9 mouse cellular contexts compared by ENCODE assay signal in the genomic region with DNA sequence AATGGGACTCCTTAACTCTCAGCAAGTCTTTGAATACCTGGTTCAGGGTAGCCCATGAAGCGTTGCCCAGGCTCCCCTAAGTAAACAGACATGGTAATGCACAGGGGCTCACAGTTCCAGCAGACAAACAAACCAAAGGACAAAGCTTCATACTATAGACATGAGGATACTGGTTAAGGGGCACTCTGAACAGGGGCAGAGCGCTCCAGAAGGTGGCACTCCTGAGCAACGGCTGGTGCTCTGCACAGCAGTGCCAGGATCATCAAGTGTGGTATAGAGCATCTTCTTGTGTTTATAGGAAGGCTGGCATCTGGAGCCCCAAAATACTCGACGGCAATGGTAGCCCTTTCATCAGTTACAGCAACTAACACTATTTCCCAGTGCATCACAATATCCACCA. TPM values are rescaled to one million over a fixed set of nuclear protein-coding genes. Genes with fewer than 3 reads are reported as not detected.
DNase-seq lines count a peak whose midpoint lies in the region; ATAC-seq and TF ChIP-seq lines count a peak whose summit lies in the region.
"Had no signal": no experiment of that assay in that cellular context is flagged by ENCODE, and none has a peak within 500 bp of the region (broad histone marks: within the 10 kb centered on the region; RNA-seq: fewer than 3 reads in every experiment).

No protein-coding gene starts in this region.

- no peaks in the 10 kb centered on the region for H3K27me3 ChIP-seq in intestine, postnatal 0 days (replicated peaks; ENCODE audit: control insufficient read depth, insufficient read depth, low read length)
- no peaks in the 10 kb centered on the region for H3K27me3 ChIP-seq in intestine, embryonic 16.5 days (replicated peaks; ENCODE audit: control insufficient read depth, insufficient read depth, low read length)
- H3K27me3 ChIP-seq in intestine, embryonic 15.5 days (replicated peaks): no peaks in the 10 kb centered on the region
- H3K27me3 ChIP-seq: embryonic facial prominence, embryonic 13.5 days had no signal

- no peaks in the 10 kb centered on the region for H3K4me1 ChIP-seq in intestine, postnatal 0 days (replicated peaks; ENCODE audit: control insufficient read depth, insufficient read depth, low read length)
- H3K4me1 ChIP-seq in intestine, embryonic 16.5 days (ENCODE audit: control insufficient read depth, insufficient read depth, low read length): no peaks in the 10 kb centered on the region
- H3K4me1 ChIP-seq in intestine, embryonic 15.5 days (replicated peaks): no peaks in the 10 kb centered on the region

- peaks cover 79% of the 10 kb centered on the region for H3K36me3 ChIP-seq in intestine, postnatal 0 days (ENCODE audit: control insufficient read depth, insufficient read depth)
- no peaks in the 10 kb centered on the region for H3K36me3 ChIP-seq in intestine, embryonic 16.5 days (ENCODE audit: control insufficient read depth, insufficient read depth, low read length)
- peaks cover 26% of the 10 kb centered on the region; the same call in 1 of the 2 replicates for H3K36me3 ChIP-seq in intestine, embryonic 15.5 days

- 0 out of 2 replicates have a peak, but pooled peaks have one; percentile 25 for ATAC-seq in intestine, postnatal 0 days
- no peak for ATAC-seq in intestine, embryonic 16.5 days
- peak; percentile 41; the same call in 1 of the 2 replicates for ATAC-seq in neutrophil, adult 5-6 weeks (ENCODE audit: extremely low read depth, insufficient number of reproducible peaks, low FRiP score, poor library complexity, severe bottlenecking)
- ATAC-seq in intestine, embryonic 15.5 days: no peak

- H3K9me3 ChIP-seq in intestine, postnatal 0 days (ENCODE audit: control insufficient read depth): no peaks in the 10 kb centered on the region
- H3K9me3 ChIP-seq in intestine, embryonic 16.5 days (ENCODE audit: control insufficient read depth, low read length): no peaks in the 10 kb centered on the region
- H3K9me3 ChIP-seq in intestine, embryonic 15.5 days: no peaks in the 10 kb centered on the region
- H3K9me3 ChIP-seq: embryonic facial prominence, embryonic 13.5 days had no signal

- no peak overlapping the region for H3K9ac ChIP-seq in intestine, postnatal 0 days (ENCODE audit: low read depth, low read length)
- no peak overlapping the region for H3K9ac ChIP-seq in intestine, embryonic 16.5 days (ENCODE audit: low read depth, low read length)
- no peak overlapping the region for H3K9ac ChIP-seq in intestine, embryonic 15.5 days
- H3K9ac ChIP-seq: embryonic facial prominence, embryonic 13.5 days had no signal

- no peak overlapping the region for H3K4me2 ChIP-seq in intestine, postnatal 0 days (replicated peaks; ENCODE audit: low read depth)
- no peak overlapping the region for H3K4me2 ChIP-seq in intestine, embryonic 16.5 days (ENCODE audit: low read depth, low read length)
- no peak overlapping the region for H3K4me2 ChIP-seq in intestine, embryonic 15.5 days (replicated peaks)
- H3K4me2 ChIP-seq: embryonic facial prominence, embryonic 13.5 days had no signal

- peak; percentile 83 for TF ChIP-seq CTCF in intestine, postnatal 0 days (IDR thresholded peaks at IDR 0.05; ENCODE audit: low read depth)
- peak; percentile 88 for TF ChIP-seq CTCF in layer of hippocampus, adult 2 months (conservative IDR thresholded peaks at IDR 0.05)

- WGBS in intestine, postnatal 0 days: 79% methylated on average over 5 of the region's 5 CpGs
- WGBS in intestine, embryonic 16.5 days: 82% methylated on average over 5 of the region's 5 CpGs
- 74% methylated on average over 5 of the region's 5 CpGs for WGBS in intestine, embryonic 15.5 days

- H3K4me3 ChIP-seq in intestine, postnatal 0 days (ENCODE audit: low read depth, low read length): no peak overlapping the region
- no peak overlapping the region for H3K4me3 ChIP-seq in intestine, embryonic 16.5 days (ENCODE audit: low read length)
- no peak overlapping the region for H3K4me3 ChIP-seq in layer of hippocampus, adult 2 months
- H3K4me3 ChIP-seq in intestine, embryonic 15.5 days (replicated peaks): no peak overlapping the region
- H3K4me3 ChIP-seq: embryonic facial prominence, embryonic 13.5 days had no signal

- peak; percentile 41 for DNase-seq in CD4-positive helper T cell, adult 2 months (ENCODE audit: low read depth, low spot score)
- DNase-seq in NIH3T3 (ENCODE audit: low read depth): peak; percentile 75
- peak; percentile 75 to 85 for DNase-seq in cerebellum, postnatal 25 days
- peak; percentile 34 to 56 for DNase-seq in layer of hippocampus, adult 2 months (ENCODE audit: low spot score in 2 of 2)

- no peak overlapping the region for H3K27ac ChIP-seq in intestine, postnatal 0 days (ENCODE audit: low read depth, low read length)
- no peak overlapping the region for H3K27ac ChIP-seq in intestine, embryonic 16.5 days (ENCODE audit: low read length)
- peak overlapping the region; percentile 78; the same call in 1 of the 2 replicates for H3K27ac ChIP-seq in layer of hippocampus, adult 2 months
- H3K27ac ChIP-seq in intestine, embryonic 15.5 days: no peak overlapping the region
- H3K27ac ChIP-seq: embryonic facial prominence, embryonic 13.5 days had no signal

RNA-seq across cellular contexts. Expression of a gene that starts 10.0 kb away (rescaled TPM):
- 16.8 and 17.2 TPM in 2 replicates for polyA plus RNA-seq in intestine, postnatal 0 days (2015; fragmentation: Nextera tagmentation; extraction: Ambion mirVana)
- 30.7 and 34.0 TPM in 2 replicates for polyA plus RNA-seq in intestine, embryonic 16.5 days (2015; fragmentation: Nextera tagmentation; extraction: Ambion mirVana)
- total RNA-seq in layer of hippocampus, adult 2 months (2021): 100 to 1,000 TPM; 101 to 105 TPM
- 141 and 144 TPM in 2 replicates for total RNA-seq in neutrophil, adult 5-6 weeks (2017)
- 30.0 and 30.3 TPM in 2 replicates for polyA plus RNA-seq in intestine, embryonic 15.5 days (2015; fragmentation: Nextera tagmentation; extraction: Ambion mirVana)

Comparison
In these comparisons a context has a peak if more than half of its experiments do, and no peak if none do; other contexts are left out.
1. ATAC-seq: peak in intestine, postnatal 0 days (single experiment) and neutrophil, adult 5-6 weeks (single experiment); none in intestine, embryonic 16.5 days (single experiment) and intestine, embryonic 15.5 days (single experiment).
2. Peak in every context shown above with its lines, with median percentiles within 50 percentile points of each other: DNase-seq.